Mouse (Mus musculus): ENCODE data around the gene Rpgrip1. TPM values are rescaled to one million over a fixed set of nuclear protein-coding genes. Genes with fewer than 3 reads are reported as not detected.

The Rpgrip1 gene
- total and polyA plus RNA-seq, 2 experiments from 2014 or later: 10.9 to 53.7 TPM

DNA sequence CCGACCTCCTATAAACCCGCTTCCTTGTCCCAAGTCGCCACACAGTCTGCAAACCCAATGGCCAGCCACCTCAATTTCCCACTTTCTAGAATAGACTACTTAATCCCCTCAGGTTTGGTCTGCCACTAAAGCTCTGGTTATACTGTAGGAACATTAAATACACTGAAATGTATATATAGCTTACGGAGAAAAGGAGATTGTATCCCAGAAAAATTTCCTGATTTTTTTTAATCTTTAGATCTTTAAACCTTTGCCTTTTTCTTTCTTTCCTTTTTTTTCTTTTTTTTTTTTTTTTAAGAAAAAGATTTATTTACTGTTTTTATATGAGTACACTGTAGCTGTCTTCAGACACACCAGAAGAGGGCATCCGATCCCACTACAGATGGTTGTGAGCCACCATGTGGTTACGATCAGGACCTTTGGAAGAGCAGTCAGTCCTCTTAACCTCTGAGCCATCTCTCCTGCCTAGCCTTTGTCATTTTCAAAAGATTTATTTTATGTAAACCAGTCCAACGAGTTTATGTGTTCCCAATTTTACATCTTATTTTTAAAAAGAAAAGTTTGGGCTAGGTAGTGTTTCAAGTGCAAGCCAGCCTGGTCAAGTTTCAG, 5.7 kb upstream of the Rpgrip1 start:
- Histone ChIP-seq H3K27me3 (ENCODE audit: insufficient read depth, low read length) (no peaks in the 10 kb centered on the region), H3K4me3 (ENCODE audit: low read length) (peak overlapping the region; percentile 98), H3K9me3 (ENCODE audit: low read length) (no peaks in the 10 kb centered on the region), H3K4me2 (ENCODE audit: low read depth, low read length) (peak overlapping the region; percentile 65), H3K4me1 (ENCODE audit: insufficient read depth, low read length) (0 out of 2 replicates have a peak, but pooled peaks cover 2% of the 10 kb centered on the region), H3K36me3 (ENCODE audit: insufficient read depth, low read length) (no peaks in the 10 kb centered on the region), H3K9ac (replicated peaks; ENCODE audit: low read length) (peak overlapping the region; percentile 56), H3K27ac (peak overlapping the region; percentile 94)
- TF ChIP-seq CTCF (IDR thresholded peaks at IDR 0.05; ENCODE audit: low read depth): peak; percentile 41
- WGBS: 37% methylated on average over 7 of the region's 7 CpGs
- DNase-seq (ENCODE audit: low spot score) (no peak), ATAC-seq (no peak)

- no peak overlapping the region for H3K9ac ChIP-seq (replicated peaks; ENCODE audit: low read length)
- DNase-seq (ENCODE audit: low spot score) (no peak), ATAC-seq (no peak)
- H3K36me3 ChIP-seq (ENCODE audit: insufficient read depth, low read length): no peaks in the 10 kb centered on the region
- H3K4me3 ChIP-seq (ENCODE audit: low read length): no peak overlapping the region
- H3K27me3 ChIP-seq (ENCODE audit: insufficient read depth, low read length): no peaks in the 10 kb centered on the region
- 94% methylated on average over 2 of the region's 2 CpGs for WGBS
- no peaks in the 10 kb centered on the region for H3K4me1 ChIP-seq (ENCODE audit: insufficient read depth, low read length)
- no peaks in the 10 kb centered on the region for H3K9me3 ChIP-seq (ENCODE audit: low read length)
- no peak for TF ChIP-seq CTCF (IDR thresholded peaks at IDR 0.05; ENCODE audit: low read depth)
- no peak overlapping the region for H3K4me2 ChIP-seq (ENCODE audit: low read depth, low read length)
- no peak overlapping the region for H3K27ac ChIP-seq
These were observed 5.2 kb upstream of the Rpgrip1 start for GRCm38 (mm10) chr14:52105308-52105707.

GRCm38 (mm10) chr14:52106741-52107140, 3.8 kb upstream of the Rpgrip1 start:
- Histone ChIP-seq H3K4me3 (ENCODE audit: low read length) (no peak overlapping the region), H3K27me3 (ENCODE audit: insufficient read depth, low read length) (no peaks in the 10 kb centered on the region), H3K4me1 (ENCODE audit: insufficient read depth, low read length) (no peaks in the 10 kb centered on the region), H3K36me3 (ENCODE audit: insufficient read depth, low read length) (no peaks in the 10 kb centered on the region), H3K9me3 (ENCODE audit: low read length) (no peaks in the 10 kb centered on the region), H3K27ac (peak overlapping the region; percentile 72; the same call in 1 of the 2 replicates), H3K4me2 (ENCODE audit: low read depth, low read length) (0 out of 2 replicates have a peak overlapping the region, but pooled peaks have one; percentile 10), H3K9ac (replicated peaks; ENCODE audit: low read length) (no peak overlapping the region)
- DNase-seq (ENCODE audit: low spot score) (peak; percentile 65), ATAC-seq (no peak)
- WGBS: 14% methylated on average over 10 of the region's 10 CpGs
- no peak for TF ChIP-seq CTCF (IDR thresholded peaks at IDR 0.05; ENCODE audit: low read depth)

GRCm38 (mm10) chr14:52108025-52108424, 2.5 kb upstream of the Rpgrip1 start:
- Histone ChIP-seq H3K9ac (replicated peaks; ENCODE audit: low read length) (no peak overlapping the region), H3K36me3 (ENCODE audit: insufficient read depth, low read length) (no peaks in the 10 kb centered on the region), H3K9me3 (ENCODE audit: low read length) (no peaks in the 10 kb centered on the region), H3K4me1 (ENCODE audit: insufficient read depth, low read length) (no peaks in the 10 kb centered on the region), H3K4me2 (ENCODE audit: low read depth, low read length) (no peak overlapping the region), H3K27ac (no peak overlapping the region), H3K4me3 (ENCODE audit: low read length) (no peak overlapping the region), H3K27me3 (ENCODE audit: insufficient read depth, low read length) (no peaks in the 10 kb centered on the region)
- TF ChIP-seq CTCF (IDR thresholded peaks at IDR 0.05; ENCODE audit: low read depth): no peak
- no peak for DNase-seq (ENCODE audit: low spot score)
- ATAC-seq: no peak
- 82% methylated on average over 2 of the region's 2 CpGs for WGBS

- no peaks in the 10 kb centered on the region for H3K36me3 ChIP-seq (ENCODE audit: insufficient read depth, low read length)
- ATAC-seq (no peak), DNase-seq (ENCODE audit: low spot score) (no peak)
- no peak for TF ChIP-seq CTCF (IDR thresholded peaks at IDR 0.05; ENCODE audit: low read depth)
- WGBS: 85% methylated on average over 1 of the region's 1 CpGs
- no peak overlapping the region for H3K9ac ChIP-seq (replicated peaks; ENCODE audit: low read length)
- H3K4me3 ChIP-seq (ENCODE audit: low read length): no peak overlapping the region
- H3K4me1 ChIP-seq (ENCODE audit: insufficient read depth, low read length): no peaks in the 10 kb centered on the region
- H3K27ac ChIP-seq: no peak overlapping the region
- H3K4me2 ChIP-seq (ENCODE audit: low read depth, low read length): no peak overlapping the region
- no peaks in the 10 kb centered on the region for H3K9me3 ChIP-seq (ENCODE audit: low read length)
- no peaks in the 10 kb centered on the region for H3K27me3 ChIP-seq (ENCODE audit: insufficient read depth, low read length)
These were observed 3.6 kb downstream of the Rpgrip1 start for GRCm38 (mm10) chr14:52114101-52114500.

DNA sequence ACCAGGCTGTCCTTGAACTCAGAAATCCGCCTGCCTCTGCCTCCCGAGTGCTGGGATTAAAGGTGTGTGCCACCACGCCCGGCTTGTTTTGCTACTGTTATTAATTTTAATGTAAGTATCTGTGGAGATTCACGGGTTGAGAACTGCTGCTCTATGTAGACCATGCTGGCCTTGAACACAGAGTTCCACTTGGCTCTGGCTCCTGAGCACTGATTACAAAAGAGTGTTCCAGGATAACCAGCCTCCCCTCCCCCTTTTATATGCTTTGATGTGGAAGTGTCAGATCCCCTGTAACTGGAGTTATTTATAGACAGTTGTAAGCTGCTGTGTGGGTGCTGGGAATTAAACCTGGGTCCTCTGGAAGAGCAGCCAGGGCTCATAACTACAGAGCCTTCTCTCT, 6.7 kb downstream of the Rpgrip1 start:
- H3K4me2 ChIP-seq (ENCODE audit: low read depth, low read length): no peak overlapping the region
- H3K36me3 ChIP-seq (ENCODE audit: insufficient read depth, low read length): no peaks in the 10 kb centered on the region
- H3K27me3 ChIP-seq (ENCODE audit: insufficient read depth, low read length): no peaks in the 10 kb centered on the region
- WGBS: 97% methylated on average over 5 of the region's 5 CpGs
- DNase-seq (ENCODE audit: low spot score): no peak
- no peak overlapping the region for H3K4me3 ChIP-seq (ENCODE audit: low read length)
- no peak overlapping the region for H3K27ac ChIP-seq
- no peak for TF ChIP-seq CTCF (IDR thresholded peaks at IDR 0.05; ENCODE audit: low read depth)
- no peak for ATAC-seq
- no peaks in the 10 kb centered on the region for H3K9me3 ChIP-seq (ENCODE audit: low read length)
- H3K4me1 ChIP-seq (ENCODE audit: insufficient read depth, low read length): no peaks in the 10 kb centered on the region
- H3K9ac ChIP-seq (replicated peaks; ENCODE audit: low read length): no peak overlapping the region

GRCm38 (mm10) chr14:52118456-52118822, 7.9 kb downstream of the Rpgrip1 start:
- ATAC-seq (peak; percentile 8; the same call in 1 of the 2 replicates), DNase-seq (ENCODE audit: low spot score) (peak; percentile 43)
- H3K9me3 ChIP-seq (ENCODE audit: low read length): no peaks in the 10 kb centered on the region
- H3K4me1 ChIP-seq (ENCODE audit: insufficient read depth, low read length): no peaks in the 10 kb centered on the region
- WGBS: 16% methylated on average over 8 of the region's 8 CpGs
- H3K36me3 ChIP-seq (ENCODE audit: insufficient read depth, low read length): no peaks in the 10 kb centered on the region
- TF ChIP-seq CTCF (IDR thresholded peaks at IDR 0.05; ENCODE audit: low read depth): no peak
- H3K4me2 ChIP-seq (ENCODE audit: low read depth, low read length): peak overlapping the region; percentile 82
- H3K27ac ChIP-seq: peak overlapping the region; percentile 79
- H3K4me3 ChIP-seq (ENCODE audit: low read length): peak overlapping the region; percentile 48
- no peaks in the 10 kb centered on the region for H3K27me3 ChIP-seq (ENCODE audit: insufficient read depth, low read length)
- H3K9ac ChIP-seq (replicated peaks; ENCODE audit: low read length): peak overlapping the region; percentile 71

All from hindbrain, postnatal 0 days (tissue).